Mouse (Mus musculus): Measurements from ENCODE around the gene Kctd19.

GRCm38 (mm10) chr8:105339886-105340635 is 73.2 kb downstream of the Kctd19 start:
- TF ChIP-seq POLR2A (IDR thresholded peaks at IDR 0.05; ENCODE audit: control insufficient read depth, low read depth, low read length) = no peak
- no peak for TF ChIP-seq CTCF (IDR thresholded peaks at IDR 0.05; ENCODE audit: control insufficient read depth, insufficient read depth, insufficient replicate concordance, low read depth, low read length)

Data from testis, adult 2 months (tissue).